Mouse (Mus musculus): ENCODE results near the gene Gng2.

The Gng2 gene

GRCm38 (mm10) chr14:19976421-19977270 lies 781 bp downstream of the Gng2 start:
- no peak for DNase-seq (ENCODE audit: low read depth, low spot score)

- no peak for DNase-seq (ENCODE audit: low read depth, low spot score)
Measured at GRCm38 (mm10) chr14:19974978-19975493, 2.4 kb downstream of the Gng2 start.

- DNase-seq (ENCODE audit: low read depth, low spot score) = no peak
Measured at GRCm38 (mm10) chr14:19974429-19974828, 3.0 kb downstream of the Gng2 start.

- no peak for DNase-seq (ENCODE audit: low read depth, low spot score)
Measured at GRCm38 (mm10) chr14:19972316-19973029, 5.0 kb downstream of the Gng2 start.

- DNase-seq (ENCODE audit: low read depth, low spot score) = no peak
Measured at GRCm38 (mm10) chr14:19970845-19971244, 6.6 kb downstream of the Gng2 start.

GRCm38 (mm10) chr14:19970106-19970785 lies 7.2 kb downstream of the Gng2 start:
- DNase-seq (ENCODE audit: low read depth, low spot score) = no peak

- no peak for DNase-seq (ENCODE audit: low read depth, low spot score)
Measured at GRCm38 (mm10) chr14:19969566-19969965, 7.9 kb downstream of the Gng2 start.

GRCm38 (mm10) chr14:19969011-19969521 lies 8.4 kb downstream of the Gng2 start:
- DNase-seq (ENCODE audit: low read depth, low spot score) = no peak

GRCm38 (mm10) chr14:19968321-19969010 lies 9.0 kb downstream of the Gng2 start:
- no peak for DNase-seq (ENCODE audit: low read depth, low spot score)

- DNase-seq (ENCODE audit: low read depth, low spot score) = no peak
Measured at GRCm38 (mm10) chr14:19967482-19967881, 9.9 kb downstream of the Gng2 start.

- DNase-seq (ENCODE audit: low read depth, low spot score) = no peak
Measured at GRCm38 (mm10) chr14:19963961-19964505, 13.4 kb downstream of the Gng2 start.

- DNase-seq (ENCODE audit: low read depth, low spot score) = no peak
Measured at GRCm38 (mm10) chr14:19961924-19962915, 15.2 kb downstream of the Gng2 start.

GRCm38 (mm10) chr14:19959860-19960259 lies 17.6 kb downstream of the Gng2 start:
- DNase-seq (ENCODE audit: low read depth, low spot score) = no peak

- no peak for DNase-seq (ENCODE audit: low read depth, low spot score)
Measured at GRCm38 (mm10) chr14:19955077-19955476, 22.4 kb downstream of the Gng2 start.

- no peak for DNase-seq (ENCODE audit: low read depth, low spot score)
Measured at GRCm38 (mm10) chr14:19950812-19951211, 26.6 kb downstream of the Gng2 start.

GRCm38 (mm10) chr14:19949475-19949874 lies 28.0 kb downstream of the Gng2 start:
- DNase-seq (ENCODE audit: low read depth, low spot score) = no peak

- DNase-seq (ENCODE audit: low read depth, low spot score) = no peak
Measured at GRCm38 (mm10) chr14:19946221-19946620, 31.2 kb downstream of the Gng2 start.

GRCm38 (mm10) chr14:19942732-19943131 lies 34.7 kb downstream of the Gng2 start:
- DNase-seq (ENCODE audit: low read depth, low spot score) = no peak

- DNase-seq (ENCODE audit: low read depth, low spot score) = no peak
Measured at GRCm38 (mm10) chr14:19942329-19942728, 35.1 kb downstream of the Gng2 start.

- DNase-seq (ENCODE audit: low read depth, low spot score) = no peak
Measured at GRCm38 (mm10) chr14:19940066-19940465, 37.4 kb downstream of the Gng2 start.

All from retina, adult 2 months (tissue).